Mouse (Mus musculus): ENCODE measurements around the gene Tctex1d2.

Gene Tctex1d2

DNA sequence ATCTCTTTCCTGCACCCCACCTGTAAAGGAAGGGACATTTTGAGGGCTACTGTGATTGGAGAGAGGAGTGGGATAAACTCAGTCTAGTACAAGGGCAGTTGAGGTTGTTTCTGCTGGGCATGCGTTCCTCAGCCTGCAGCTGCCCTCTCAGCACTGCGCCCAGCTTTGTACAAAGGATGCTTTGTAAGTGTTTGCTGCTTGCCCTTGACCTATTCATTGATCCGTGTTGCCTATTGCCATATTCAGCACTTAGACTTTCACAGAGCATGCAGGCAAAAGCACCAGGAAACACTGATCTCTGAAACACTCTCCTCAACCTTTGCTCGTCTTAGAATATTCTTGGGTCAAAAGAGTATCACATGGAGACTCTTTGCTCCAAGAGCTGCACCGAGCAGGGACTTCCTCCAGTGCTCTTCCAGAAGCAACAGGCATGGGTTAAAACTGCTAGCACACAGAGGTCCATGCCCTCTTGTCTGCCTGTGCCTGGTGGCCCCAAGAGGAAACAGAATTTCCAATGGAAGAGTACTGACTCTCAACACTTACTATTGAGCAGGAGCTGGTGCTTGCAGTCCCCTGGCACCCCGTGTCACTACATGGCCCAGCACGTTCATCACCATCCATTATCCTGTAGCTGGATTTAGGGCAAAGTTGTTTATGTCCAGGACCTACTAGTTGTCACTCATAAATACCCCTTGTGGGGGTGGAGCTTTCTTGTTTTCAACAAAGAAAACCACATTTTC is 52.9 kb downstream of the Tctex1d2 start:
- no peak for DNase-seq (ENCODE audit: low spot score)

DNA sequence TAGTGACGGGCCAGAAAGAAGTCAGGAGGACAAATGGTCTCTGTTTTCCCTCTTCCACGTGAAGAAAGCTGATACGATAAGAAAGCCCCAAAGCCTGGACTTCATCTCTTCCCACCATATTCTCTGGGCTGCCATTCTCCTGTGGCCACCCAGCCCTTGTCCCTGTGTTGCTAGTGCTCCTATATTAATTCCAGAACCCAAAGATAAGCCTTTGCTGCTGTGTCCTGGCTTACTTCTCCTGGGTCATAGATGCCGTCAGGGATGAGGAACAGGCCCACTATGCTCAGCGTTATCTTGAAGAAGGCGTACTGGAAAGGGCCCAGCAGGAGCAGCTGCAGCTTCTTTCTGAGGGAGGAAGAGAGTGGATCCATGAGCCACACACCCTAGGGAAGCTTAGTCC is 57.8 kb downstream of the Tctex1d2 start:
- no peak for DNase-seq (ENCODE audit: low spot score)

All from retina, embryonic 14.5 days (tissue).